ENCODE assay signal across 10 mouse cellular contexts in genomic region chr2:35841841-35842420, GRCm38 (mm10).
DNase-seq lines count a peak whose midpoint lies in the region; ATAC-seq and TF ChIP-seq lines count a peak whose summit lies in the region.
"Had no signal": no experiment of that assay in that cellular context is flagged by ENCODE, and none has a peak within 500 bp of the region (broad histone marks: within the 10 kb centered on the region; RNA-seq: fewer than 3 reads in every experiment).

No protein-coding gene starts in this region.

- TF ChIP-seq CTCF in layer of hippocampus, adult 2 months (conservative IDR thresholded peaks at IDR 0.05), result peak; percentile 38; the same call in 1 of the 2 replicates
- peak in 1 of 2 experiments; percentile 42; a peak in 2 of 4 replicates for TF ChIP-seq CTCF in CH12.LX (conservative IDR thresholded peaks at IDR 0.05 in 1 of 2, IDR thresholded peaks at IDR 0.05 in 1 of 2; ENCODE audit: low read depth in 2 of 2, low read length in 2 of 2)

- H3K9me3 ChIP-seq in CH12.LX (replicated peaks; ENCODE audit: low read length), result peaks cover 11% of the 10 kb centered on the region
- peaks cover 6% of the 10 kb centered on the region; the same call in 1 of the 2 replicates for H3K9me3 ChIP-seq in limb, embryonic 12.5 days
- H3K9me3 ChIP-seq: embryonic facial prominence, embryonic 12.5 days had no signal

- peaks cover 8 to 49% of the 10 kb centered on the region in 2 experiments for H3K4me1 ChIP-seq in CH12.LX (ENCODE audit: control insufficient read depth in 1 of 2, insufficient read depth in 2 of 2)
- peaks cover 52% of the 10 kb centered on the region for H3K4me1 ChIP-seq in limb, embryonic 12.5 days (replicated peaks)

- dilution Hi-C loops in CH12.LX (cut with MboI; ENCODE audit: extremely low pct_ligation_motif_present, extremely low pct_unique_long_range_greater_than_20kb, low sequenced_read_pairs), result no loop called here

- ATAC-seq in limb, embryonic 12.5 days (ENCODE audit: insufficient number of reproducible peaks, insufficient read depth, low FRiP score, low TSS enrichment, low read depth), result no peak

- in situ Hi-C loops in CH12.LX (cut with MboI; ENCODE audit: low pct_ligation_motif_present, low pct_unique_long_range_greater_than_20kb, low sequenced_read_pairs), result no loop called here

- TF ChIP-seq POLR2A in CH12.LX (IDR thresholded peaks at IDR 0.05; ENCODE audit: low read depth, low read length), result no peak

- WGBS in limb, embryonic 12.5 days, result 54% methylated on average over 4 of the region's 4 CpGs

- H3K9ac ChIP-seq in CH12.LX (ENCODE audit: insufficient read depth, low read depth), result no peak overlapping the region
- H3K9ac ChIP-seq in limb, embryonic 12.5 days (replicated peaks), result no peak overlapping the region
- H3K9ac ChIP-seq: embryonic facial prominence, embryonic 12.5 days had no signal

- no peaks in the 10 kb centered on the region for H3K27me3 ChIP-seq in CH12.LX (replicated peaks)
- H3K27me3 ChIP-seq in limb, embryonic 12.5 days, result no peaks in the 10 kb centered on the region; the same call in 1 of the 2 replicates
- H3K27me3 ChIP-seq: embryonic facial prominence, embryonic 12.5 days had no signal

- H3K4me2 ChIP-seq in CH12.LX (ENCODE audit: insufficient read depth, low read depth, poor library complexity, severe bottlenecking), result peak overlapping the region; percentile 59; the same call in 1 of the 2 replicates
- 0 out of 2 replicates have a peak overlapping the region, but pooled peaks have one; percentile 26 for H3K4me2 ChIP-seq in limb, embryonic 12.5 days
- H3K4me2 ChIP-seq: embryonic facial prominence, embryonic 12.5 days had no signal

- H3K79me2 ChIP-seq in CH12.LX (replicated peaks; ENCODE audit: control insufficient read depth, extremely low read depth, insufficient read depth, poor library complexity, severe bottlenecking), result no peaks in the 10 kb centered on the region

- H3K4me3 ChIP-seq in layer of hippocampus, adult 2 months, result no peak overlapping the region
- H3K4me3 ChIP-seq in CH12.LX (replicated peaks in 1 of 3; ENCODE audit: low read depth in 2 of 3, low read length in 2 of 3, poor library complexity in 1 of 3), result peak overlapping the region in 1 of 3 experiments; percentile 29
- no peak overlapping the region for H3K4me3 ChIP-seq in limb, embryonic 12.5 days (replicated peaks)
- H3K4me3 ChIP-seq: embryonic facial prominence, embryonic 12.5 days had no signal

- peak overlapping the region; percentile 65; the same call in 1 of the 2 replicates for H3K27ac ChIP-seq in layer of hippocampus, adult 2 months
- peak overlapping the region; percentile 53; the same call in 1 of the 2 replicates for H3K27ac ChIP-seq in CH12.LX (ENCODE audit: insufficient read depth, low read depth)
- H3K27ac ChIP-seq in limb, embryonic 12.5 days, result peak overlapping the region; percentile 45
- H3K27ac ChIP-seq: embryonic facial prominence, embryonic 12.5 days; macrophage had no signal

- no peak; the same call in 1 of the 2 replicates for TF ChIP-seq RAD21 in CH12.LX (IDR thresholded peaks at IDR 0.05; ENCODE audit: low read depth, low read length)

- TF ChIP-seq EP300 in CH12.LX (IDR thresholded peaks at IDR 0.05; ENCODE audit: low read length), result no peak

- H3K36me3 ChIP-seq in CH12.LX (replicated peaks in 1 of 2; ENCODE audit: control insufficient read depth in 1 of 2, insufficient read depth in 1 of 2, low read length in 1 of 2), result no peaks in the 10 kb centered on the region
- H3K36me3 ChIP-seq in limb, embryonic 12.5 days, result no peaks in the 10 kb centered on the region
- H3K36me3 ChIP-seq: embryonic facial prominence, embryonic 12.5 days; G1E had no signal

- no peak for DNase-seq in layer of hippocampus, adult 2 months (ENCODE audit: low spot score in 2 of 2)
- DNase-seq in layer of hippocampus, adult 11-12 months (ENCODE audit: low spot score), result no peak
- DNase-seq in CH12.LX (ENCODE audit: extremely low read depth) (no peak), ES-CJ7 (ENCODE audit: low read depth, low spot score) (peak; percentile 31)
- no peak for DNase-seq in frontal cortex, postnatal 36 days (ENCODE audit: low spot score in 2 of 2)
- no peak for DNase-seq in yolk sac, embryonic 10.5 days (ENCODE audit: low spot score)

TF ChIP-seq in CH12.LX, 34 proteins besides CTCF, POLR2A, EP300 and RAD21:
- TF ChIP-seq HCFC1 (IDR thresholded peaks at IDR 0.05; ENCODE audit: low read depth, low read length), result no peak
- TF ChIP-seq BHLHE40 (IDR thresholded peaks at IDR 0.05; ENCODE audit: low read depth, low read length), result no peak
- TF ChIP-seq SMC3 (IDR thresholded peaks at IDR 0.05; ENCODE audit: low read depth, low read length), result peak; percentile 24
- TF ChIP-seq MYC (IDR thresholded peaks at IDR 0.05; ENCODE audit: low read depth, low read length), result no peak
- no peak for TF ChIP-seq USF2 (conservative IDR thresholded peaks at IDR 0.05; ENCODE audit: low read depth, low read length)
- no peak for TF ChIP-seq ZNF384 (IDR thresholded peaks at IDR 0.05; ENCODE audit: low read depth, low read length)
TF ChIP-seq in CH12.LX: peak in this region for 1.
